Mouse (Mus musculus) kidney, adult 11 months (tissue): ENCODE data around the gene Fgfr1op2.
A peak's percentile ranks its signal among the peaks of the same experiment; 100 is the strongest.

ENCODE experiments used
- DNase-seq: peaks from one replicate; pipeline ENCODE4 v3.0.0; 2022

Gene Fgfr1op2

DNA sequence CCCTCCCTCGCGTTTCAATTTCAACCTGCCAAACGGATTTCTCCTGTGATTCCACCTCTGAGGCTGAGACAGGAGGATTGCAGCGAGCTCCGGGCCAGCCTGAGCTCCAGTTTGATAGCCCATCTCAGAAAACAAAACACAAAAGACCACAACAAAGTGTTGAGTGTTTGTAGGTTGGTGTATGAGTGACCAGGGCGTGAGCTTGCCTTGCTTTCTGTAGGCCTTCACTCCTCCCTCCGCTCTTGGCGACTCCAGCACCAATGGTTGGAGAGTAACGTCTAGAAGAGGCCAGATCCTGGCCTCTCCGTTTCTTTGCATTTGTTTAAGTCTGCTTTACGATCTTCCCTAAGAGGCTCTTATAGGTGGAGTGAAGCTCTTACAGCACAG lies 66.2 kb downstream of the Fgfr1op2 start:
- peak; percentile 46 for DNase-seq
